Mouse (Mus musculus): ENCODE data around the gene Cd300e. TPM values are rescaled to one million over a fixed set of nuclear protein-coding genes. Genes with fewer than 3 reads are reported as not detected.

Cd300e gene
- polyA plus RNA-seq (2015; fragmentation: Nextera tagmentation; extraction: Ambion mirVana) = 0.08 and 0.12 TPM in 2 replicates

DNA sequence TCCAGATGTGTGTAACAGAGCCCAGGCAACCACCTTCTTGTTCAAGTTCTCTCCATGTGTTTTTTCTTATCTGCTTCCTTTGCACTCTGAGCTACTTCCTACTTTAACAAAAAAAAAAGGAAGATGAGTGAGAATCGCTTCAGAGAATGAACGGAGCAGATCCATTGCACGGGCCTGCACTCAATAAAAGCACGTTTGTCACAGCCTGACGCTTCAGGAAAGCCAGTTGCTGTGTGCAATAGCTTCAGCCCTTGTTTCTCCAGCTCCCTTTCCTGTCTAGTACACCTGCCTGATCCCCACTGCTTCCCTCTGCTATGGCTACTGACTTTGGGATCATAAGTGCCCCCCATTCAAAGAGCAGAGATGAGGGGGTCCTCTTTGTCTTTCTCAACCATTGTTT is at the start of gene Cd300e:
Gene Cd300e, minus strand, starts transcription at position 101 of the 400 bp plus-strand sequence.
- no peak for ATAC-seq
- Histone ChIP-seq H3K9me3 (ENCODE audit: control insufficient read depth, low read length) (no peaks in the 10 kb centered on the region), H3K27me3 (replicated peaks; ENCODE audit: control insufficient read depth, insufficient read depth, low read length) (0 out of 2 replicates have a peak, but pooled peaks cover 2% of the 10 kb centered on the region), H3K9ac (ENCODE audit: low read depth, low read length) (no peak within 1 kb of the TSS), H3K36me3 (ENCODE audit: control insufficient read depth, insufficient read depth, low read length) (no peaks in the 10 kb centered on the region), H3K4me3 (ENCODE audit: low read length) (no peak within 1 kb of the TSS), H3K4me1 (ENCODE audit: control insufficient read depth, insufficient read depth, low read depth, low read length) (no peaks in the 10 kb centered on the region), H3K27ac (ENCODE audit: low read depth, low read length) (no peak within 1 kb of the TSS), H3K4me2 (ENCODE audit: low read length) (no peak within 1 kb of the TSS)
- 24% methylated on average over 5 of the region's 5 CpGs for WGBS

- peaks cover 3% of the 10 kb centered on the region; the same call in 1 of the 2 replicates for H3K4me1 ChIP-seq (ENCODE audit: control insufficient read depth, insufficient read depth, low read depth, low read length)
- whole genome bisulfite sequencing = 88% methylated on average over 4 of the region's 5 CpGs
- ATAC-seq = no peak
- H3K27ac ChIP-seq (ENCODE audit: low read depth, low read length) = no peak overlapping the region
- no peaks in the 10 kb centered on the region for H3K36me3 ChIP-seq (ENCODE audit: control insufficient read depth, insufficient read depth, low read length)
- no peak overlapping the region for H3K4me2 ChIP-seq (ENCODE audit: low read length)
- no peak overlapping the region for H3K4me3 ChIP-seq (ENCODE audit: low read length)
- no peak overlapping the region for H3K9ac ChIP-seq (ENCODE audit: low read depth, low read length)
- no peaks in the 10 kb centered on the region for H3K9me3 ChIP-seq (ENCODE audit: control insufficient read depth, low read length)
- H3K27me3 ChIP-seq (replicated peaks; ENCODE audit: control insufficient read depth, insufficient read depth, low read length) = no peaks in the 10 kb centered on the region
Observed at GRCm38 (mm10) chr11:115110271-115110670, 48.3 kb upstream of the Cd300e start.

DNA sequence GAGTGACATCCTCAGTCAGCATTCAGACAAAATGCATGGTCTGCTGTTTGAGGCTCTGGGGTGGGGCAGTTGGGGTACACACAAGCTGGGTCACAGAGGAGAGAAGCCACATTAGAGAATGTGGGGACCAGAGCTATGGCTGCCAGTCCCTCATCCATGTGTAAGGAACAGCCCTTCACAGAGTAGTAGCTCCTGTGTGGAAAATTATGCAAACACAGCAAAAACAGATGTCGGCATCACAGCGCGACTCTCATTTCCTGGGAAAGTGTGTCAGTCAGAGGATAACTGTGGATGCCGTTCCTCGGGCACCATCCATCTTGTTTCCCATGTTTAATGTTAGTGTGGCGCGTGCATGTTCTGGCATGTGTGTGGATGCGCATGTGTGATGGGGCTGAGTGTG is 46.2 kb upstream of the Cd300e start:
- 88% methylated on average over 8 of the region's 8 CpGs for WGBS
- Histone ChIP-seq H3K36me3 (ENCODE audit: control insufficient read depth, insufficient read depth, low read length) (no peaks in the 10 kb centered on the region), H3K9ac (ENCODE audit: low read depth, low read length) (no peak overlapping the region), H3K4me1 (ENCODE audit: control insufficient read depth, insufficient read depth, low read depth, low read length) (peaks cover 3% of the 10 kb centered on the region; the same call in 1 of the 2 replicates), H3K4me2 (ENCODE audit: low read length) (no peak overlapping the region), H3K4me3 (ENCODE audit: low read length) (no peak overlapping the region), H3K27ac (ENCODE audit: low read depth, low read length) (no peak overlapping the region), H3K9me3 (ENCODE audit: control insufficient read depth, low read length) (no peaks in the 10 kb centered on the region), H3K27me3 (replicated peaks; ENCODE audit: control insufficient read depth, insufficient read depth, low read length) (no peaks in the 10 kb centered on the region)
- ATAC-seq = no peak

DNA sequence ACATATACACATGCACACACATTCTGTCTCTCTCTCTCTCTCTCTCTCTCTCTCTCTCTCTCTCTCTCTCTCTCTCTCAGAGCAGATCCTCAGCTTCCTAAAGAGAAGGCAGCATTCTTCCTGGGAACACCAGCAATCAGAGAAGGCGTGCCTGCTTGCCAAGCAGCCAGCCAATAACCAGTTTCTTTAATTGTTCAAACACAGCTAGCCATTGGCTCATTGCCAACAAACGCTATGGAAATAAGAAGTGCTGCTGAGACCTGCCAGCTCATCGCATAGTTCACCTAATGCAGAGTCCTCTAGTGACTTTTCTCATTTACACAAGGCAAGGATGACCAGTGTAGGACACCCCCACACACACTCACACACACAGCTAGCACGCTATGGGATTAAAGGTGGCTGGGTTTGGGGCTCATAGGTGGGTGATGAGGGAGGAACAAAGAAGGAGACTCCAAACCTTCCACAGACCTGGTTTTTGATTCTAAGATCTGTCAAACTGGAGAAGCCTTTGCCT is 45.5 kb upstream of the Cd300e start:
- 28% methylated on average over 4 of the region's 4 CpGs for WGBS
- Histone ChIP-seq H3K9ac (ENCODE audit: low read depth, low read length) (no peak overlapping the region), H3K27me3 (replicated peaks; ENCODE audit: control insufficient read depth, insufficient read depth, low read length) (no peaks in the 10 kb centered on the region), H3K4me2 (ENCODE audit: low read length) (no peak overlapping the region), H3K36me3 (ENCODE audit: control insufficient read depth, insufficient read depth, low read length) (no peaks in the 10 kb centered on the region), H3K4me1 (ENCODE audit: control insufficient read depth, insufficient read depth, low read depth, low read length) (peaks cover 3% of the 10 kb centered on the region; the same call in 1 of the 2 replicates), H3K9me3 (ENCODE audit: control insufficient read depth, low read length) (no peaks in the 10 kb centered on the region), H3K4me3 (ENCODE audit: low read length) (no peak overlapping the region), H3K27ac (ENCODE audit: low read depth, low read length) (no peak overlapping the region)
- no peak for ATAC-seq

- Histone ChIP-seq H3K9me3 (ENCODE audit: control insufficient read depth, low read length) (no peaks in the 10 kb centered on the region), H3K4me1 (ENCODE audit: control insufficient read depth, insufficient read depth, low read depth, low read length) (peaks cover 3% of the 10 kb centered on the region; the same call in 1 of the 2 replicates), H3K4me3 (ENCODE audit: low read length) (no peak overlapping the region), H3K27ac (ENCODE audit: low read depth, low read length) (no peak overlapping the region), H3K36me3 (ENCODE audit: control insufficient read depth, insufficient read depth, low read length) (no peaks in the 10 kb centered on the region), H3K9ac (ENCODE audit: low read depth, low read length) (no peak overlapping the region), H3K27me3 (replicated peaks; ENCODE audit: control insufficient read depth, insufficient read depth, low read length) (no peaks in the 10 kb centered on the region), H3K4me2 (ENCODE audit: low read length) (no peak overlapping the region)
- no peak for ATAC-seq
- WGBS = 87% methylated on average over 2 of the region's 2 CpGs
Observed at GRCm38 (mm10) chr11:115106638-115107037, 44.7 kb upstream of the Cd300e start.

DNA sequence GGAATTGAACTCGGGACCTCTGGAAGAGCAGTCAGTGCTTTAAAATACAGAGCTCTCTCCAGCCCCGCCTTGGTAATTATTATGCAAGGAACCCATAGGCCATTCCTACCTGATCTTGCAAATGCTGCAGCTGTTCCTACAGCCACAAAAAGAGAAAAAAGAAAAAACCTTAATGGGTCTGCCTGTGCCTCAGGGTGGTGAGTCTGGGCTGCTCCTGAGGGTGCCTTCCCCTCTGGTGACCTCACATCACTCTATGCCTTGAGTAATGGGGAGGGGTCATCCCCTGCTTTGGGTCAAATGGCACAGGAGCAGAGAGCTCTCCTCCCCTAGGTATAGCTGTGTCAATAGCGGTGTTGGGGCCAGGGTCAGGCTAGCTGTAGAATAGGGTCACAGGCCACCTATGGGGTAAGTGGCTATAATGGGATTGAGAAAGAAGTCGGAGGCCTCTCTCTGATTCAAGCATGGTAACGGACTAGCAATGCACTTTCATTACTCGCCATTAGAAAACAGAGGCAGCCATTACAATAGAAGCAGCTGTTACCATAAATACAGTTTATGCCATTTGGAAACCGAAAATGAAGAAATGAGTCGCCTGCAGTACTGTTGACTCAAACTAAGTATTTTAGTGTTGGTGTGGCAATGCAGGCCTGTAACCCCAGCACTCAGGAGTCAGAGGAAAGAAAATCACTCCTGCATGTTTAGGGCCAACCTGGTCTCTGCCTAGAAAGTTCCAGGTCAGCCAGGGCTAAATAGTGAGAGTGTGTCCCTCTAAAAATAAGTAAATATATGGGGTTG is 43.0 kb upstream of the Cd300e start:
- H3K36me3 ChIP-seq (ENCODE audit: control insufficient read depth, insufficient read depth, low read length) = no peaks in the 10 kb centered on the region
- H3K9ac ChIP-seq (ENCODE audit: low read depth, low read length) = no peak overlapping the region
- H3K9me3 ChIP-seq (ENCODE audit: control insufficient read depth, low read length) = no peaks in the 10 kb centered on the region
- H3K4me2 ChIP-seq (ENCODE audit: low read length) = no peak overlapping the region
- no peak overlapping the region for H3K27ac ChIP-seq (ENCODE audit: low read depth, low read length)
- no peak for ATAC-seq
- H3K4me1 ChIP-seq (ENCODE audit: control insufficient read depth, insufficient read depth, low read depth, low read length) = peaks cover 3% of the 10 kb centered on the region; the same call in 1 of the 2 replicates
- no peaks in the 10 kb centered on the region for H3K27me3 ChIP-seq (replicated peaks; ENCODE audit: control insufficient read depth, insufficient read depth, low read length)
- H3K4me3 ChIP-seq (ENCODE audit: low read length) = no peak overlapping the region
- 69% methylated on average over 8 of the region's 8 CpGs for whole genome bisulfite sequencing

DNA sequence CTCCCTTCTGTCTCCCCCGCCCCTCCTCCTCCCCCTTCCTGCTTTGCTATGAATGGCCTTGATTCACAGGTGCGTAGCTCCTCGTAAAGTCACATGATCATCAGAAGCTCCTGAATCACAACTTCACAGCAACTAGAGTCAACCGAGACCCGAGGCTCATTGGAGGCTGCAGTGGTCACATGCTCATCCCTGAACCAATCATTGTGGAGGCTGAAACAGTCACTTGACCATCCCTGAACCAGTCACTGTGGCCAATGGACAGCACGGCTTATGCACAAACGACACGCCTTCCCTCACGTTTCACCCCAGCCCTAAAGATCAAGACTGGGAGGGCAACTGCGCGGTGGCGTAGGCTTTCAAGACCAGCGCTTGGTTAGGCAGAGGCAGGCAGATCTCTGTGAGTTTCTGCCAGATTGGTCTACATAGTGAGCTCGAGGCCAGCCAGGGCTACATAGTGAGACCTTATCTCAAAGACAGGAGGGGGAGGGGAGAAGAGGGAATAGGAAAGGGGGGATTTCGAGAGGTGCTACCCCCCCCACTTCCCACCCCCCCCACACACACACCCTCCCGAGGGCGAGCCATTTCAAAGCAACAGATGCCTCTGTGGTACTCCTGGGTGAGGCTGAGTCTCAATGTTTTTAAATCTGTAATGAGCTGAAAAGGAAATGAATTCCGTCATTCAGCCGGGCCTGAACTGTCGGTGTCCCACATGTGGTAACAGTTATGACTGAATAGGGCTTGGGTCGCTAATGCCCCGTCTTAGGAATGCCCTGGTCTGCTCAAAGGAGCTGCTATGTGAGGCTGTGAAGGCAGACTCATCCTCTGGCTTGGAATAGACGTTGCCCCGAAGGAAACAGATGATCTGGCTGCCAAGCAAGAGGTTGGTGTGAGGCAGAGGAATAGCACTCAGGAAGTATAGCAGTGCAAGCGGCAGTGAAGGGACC is 41.8 kb upstream of the Cd300e start:
- H3K27ac ChIP-seq (ENCODE audit: low read depth, low read length) = no peak overlapping the region
- no peak overlapping the region for H3K9ac ChIP-seq (ENCODE audit: low read depth, low read length)
- no peak overlapping the region for H3K4me3 ChIP-seq (ENCODE audit: low read length)
- peaks cover 3% of the 10 kb centered on the region; the same call in 1 of the 2 replicates for H3K4me1 ChIP-seq (ENCODE audit: control insufficient read depth, insufficient read depth, low read depth, low read length)
- H3K9me3 ChIP-seq (ENCODE audit: control insufficient read depth, low read length) = no peaks in the 10 kb centered on the region
- ATAC-seq = no peak
- H3K27me3 ChIP-seq (replicated peaks; ENCODE audit: control insufficient read depth, insufficient read depth, low read length) = no peaks in the 10 kb centered on the region
- no peaks in the 10 kb centered on the region for H3K36me3 ChIP-seq (ENCODE audit: control insufficient read depth, insufficient read depth, low read length)
- no peak overlapping the region for H3K4me2 ChIP-seq (ENCODE audit: low read length)
- 87% methylated on average over 25 of the region's 25 CpGs for WGBS

DNA sequence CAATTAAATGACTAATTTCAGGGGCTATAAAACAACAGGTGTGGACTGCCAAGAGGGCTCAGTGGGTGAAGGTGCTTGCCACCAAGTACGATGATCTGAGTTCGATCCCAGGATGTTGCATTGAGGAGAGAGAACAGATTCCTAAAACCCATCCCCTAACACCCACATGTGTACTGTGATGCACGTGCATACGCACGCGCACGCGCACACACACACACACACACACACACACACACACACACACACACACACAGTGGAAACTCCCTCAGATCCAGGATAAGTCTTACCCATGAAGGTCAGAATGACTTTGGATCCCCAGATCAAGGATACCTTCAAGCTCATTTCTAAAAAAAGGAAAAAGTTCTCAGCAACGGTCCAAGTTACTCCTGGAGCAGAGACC is 40.1 kb upstream of the Cd300e start:
- Histone ChIP-seq H3K27me3 (replicated peaks; ENCODE audit: control insufficient read depth, insufficient read depth, low read length) (no peaks in the 10 kb centered on the region), H3K4me2 (ENCODE audit: low read length) (no peak overlapping the region), H3K36me3 (ENCODE audit: control insufficient read depth, insufficient read depth, low read length) (no peaks in the 10 kb centered on the region), H3K9me3 (ENCODE audit: control insufficient read depth, low read length) (no peaks in the 10 kb centered on the region), H3K27ac (ENCODE audit: low read depth, low read length) (no peak overlapping the region), H3K4me3 (ENCODE audit: low read length) (no peak overlapping the region), H3K4me1 (ENCODE audit: control insufficient read depth, insufficient read depth, low read depth, low read length) (no peaks in the 10 kb centered on the region), H3K9ac (ENCODE audit: low read depth, low read length) (no peak overlapping the region)
- 96% methylated on average over 9 of the region's 9 CpGs for WGBS
- no peak for ATAC-seq

DNA sequence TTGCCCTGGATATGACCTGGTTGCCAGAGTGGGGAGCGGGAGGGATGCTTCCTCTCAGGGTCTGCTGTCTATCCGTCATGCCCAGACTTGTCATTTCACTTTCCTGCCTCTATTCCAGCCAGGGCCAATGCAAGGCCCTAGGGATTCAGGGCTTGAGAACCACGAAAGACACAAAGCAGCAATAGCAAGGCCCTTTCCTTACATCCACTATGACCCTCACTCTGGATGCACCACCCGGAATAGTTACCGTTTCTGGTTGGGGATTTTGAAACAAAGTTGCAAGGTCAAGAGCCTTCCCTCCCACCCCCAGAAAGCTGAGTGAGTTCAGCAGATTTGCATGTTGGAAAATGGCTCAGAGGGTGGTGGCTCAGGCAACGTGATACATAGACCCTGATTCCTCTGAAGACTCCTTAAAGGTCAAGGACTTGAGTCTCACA is 39.7 kb upstream of the Cd300e start:
- no peak overlapping the region for H3K9ac ChIP-seq (ENCODE audit: low read depth, low read length)
- no peaks in the 10 kb centered on the region for H3K9me3 ChIP-seq (ENCODE audit: control insufficient read depth, low read length)
- 68% methylated on average over 6 of the region's 6 CpGs for WGBS
- no peaks in the 10 kb centered on the region for H3K4me1 ChIP-seq (ENCODE audit: control insufficient read depth, insufficient read depth, low read depth, low read length)
- no peaks in the 10 kb centered on the region for H3K36me3 ChIP-seq (ENCODE audit: control insufficient read depth, insufficient read depth, low read length)
- H3K4me2 ChIP-seq (ENCODE audit: low read length) = no peak overlapping the region
- no peak overlapping the region for H3K27ac ChIP-seq (ENCODE audit: low read depth, low read length)
- no peak overlapping the region for H3K4me3 ChIP-seq (ENCODE audit: low read length)
- no peak for ATAC-seq
- no peaks in the 10 kb centered on the region for H3K27me3 ChIP-seq (replicated peaks; ENCODE audit: control insufficient read depth, insufficient read depth, low read length)
